Mouse (Mus musculus): Measurements from ENCODE around the gene Sfmbt1. TPM values are rescaled to one million over a fixed set of nuclear protein-coding genes. Genes with fewer than 3 reads are reported as not detected.

The Sfmbt1 gene
- polyA plus RNA-seq, 1 experiment from 2014 or later: 19.7 TPM

GRCm38 (mm10) chr14:30826174-30827140 lies 111.8 kb downstream of the Sfmbt1 start:
- Histone ChIP-seq H3K9me3 (replicated peaks; ENCODE audit: control insufficient read depth, low read length) (no peaks in the 10 kb centered on the region), H3K36me3 (ENCODE audit: control insufficient read depth, insufficient read depth, low read length) (no peaks in the 10 kb centered on the region), H3K27ac (ENCODE audit: low read depth, low read length) (no peak overlapping the region), H3K27me3 (replicated peaks; ENCODE audit: control insufficient read depth, insufficient read depth, low read length) (no peaks in the 10 kb centered on the region), H3K4me1 (ENCODE audit: control insufficient read depth, insufficient read depth, low read length) (peaks cover 8% of the 10 kb centered on the region), H3K4me3 (ENCODE audit: low read depth, low read length) (peak overlapping the region; percentile 84), H3K4me2 (ENCODE audit: low read length) (peak overlapping the region; percentile 75), H3K9ac (ENCODE audit: low read length) (peak overlapping the region; percentile 87)
- DNase-seq (ENCODE audit: low spot score) (no peak), ATAC-seq (peak; percentile 21)
- WGBS: 22% methylated on average over 17 of the region's 17 CpGs

DNA sequence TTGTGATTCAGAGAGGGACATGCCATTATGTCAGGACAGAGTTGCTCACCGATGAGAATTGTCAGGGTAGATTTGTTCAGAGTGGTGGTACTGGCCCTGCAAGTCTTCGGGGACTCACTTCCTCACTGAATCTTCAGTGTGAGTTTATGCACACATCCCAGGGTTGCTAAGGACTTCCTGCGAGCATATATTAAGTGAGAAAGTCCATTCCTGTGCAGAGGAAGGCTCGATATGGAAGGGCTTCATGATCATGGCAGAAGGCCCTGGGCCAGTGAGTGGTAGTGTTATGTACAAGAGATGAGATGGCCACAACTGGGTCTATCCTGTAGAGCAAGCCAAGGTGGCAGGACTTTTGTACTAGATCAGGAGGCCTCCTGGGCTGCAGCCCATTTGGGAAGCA lies 112.8 kb downstream of the Sfmbt1 start:
- no peaks in the 10 kb centered on the region for H3K36me3 ChIP-seq (ENCODE audit: control insufficient read depth, insufficient read depth, low read length)
- H3K4me1 ChIP-seq (ENCODE audit: control insufficient read depth, insufficient read depth, low read length): peaks cover 8% of the 10 kb centered on the region
- H3K27ac ChIP-seq (ENCODE audit: low read depth, low read length): no peak overlapping the region
- ATAC-seq: no peak
- no peak for DNase-seq (ENCODE audit: low spot score)
- WGBS: 83% methylated on average over 4 of the region's 4 CpGs
- H3K4me2 ChIP-seq (ENCODE audit: low read length): no peak overlapping the region
- H3K4me3 ChIP-seq (ENCODE audit: low read depth, low read length): no peak overlapping the region
- no peak overlapping the region for H3K9ac ChIP-seq (ENCODE audit: low read length)
- no peaks in the 10 kb centered on the region for H3K9me3 ChIP-seq (replicated peaks; ENCODE audit: control insufficient read depth, low read length)
- no peaks in the 10 kb centered on the region for H3K27me3 ChIP-seq (replicated peaks; ENCODE audit: control insufficient read depth, insufficient read depth, low read length)

DNA sequence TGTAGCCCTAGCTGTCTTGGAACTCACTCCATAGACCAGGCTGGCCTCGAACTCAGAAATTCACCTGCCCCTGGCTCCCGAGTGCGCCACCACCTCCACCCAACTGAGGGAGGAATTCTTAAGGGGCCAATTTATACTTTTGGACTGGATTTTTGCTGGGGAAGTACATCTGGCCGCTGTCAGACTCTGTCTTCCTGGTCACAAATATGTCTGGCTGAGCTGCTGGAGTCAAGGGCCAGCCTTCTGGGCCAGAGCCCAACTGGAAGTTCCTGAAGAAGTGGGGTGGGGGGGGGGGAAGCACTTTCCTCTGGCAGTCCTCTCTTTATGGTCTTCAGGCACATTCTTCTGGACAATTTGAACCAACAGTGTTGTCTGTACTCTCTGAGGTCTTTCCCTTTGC lies 113.4 kb downstream of the Sfmbt1 start:
- no peak for DNase-seq (ENCODE audit: low spot score)
- Histone ChIP-seq H3K4me3 (ENCODE audit: low read depth, low read length) (no peak overlapping the region), H3K9me3 (replicated peaks; ENCODE audit: control insufficient read depth, low read length) (no peaks in the 10 kb centered on the region), H3K9ac (ENCODE audit: low read length) (no peak overlapping the region), H3K36me3 (ENCODE audit: control insufficient read depth, insufficient read depth, low read length) (no peaks in the 10 kb centered on the region), H3K27me3 (replicated peaks; ENCODE audit: control insufficient read depth, insufficient read depth, low read length) (no peaks in the 10 kb centered on the region), H3K4me2 (ENCODE audit: low read length) (no peak overlapping the region), H3K4me1 (ENCODE audit: control insufficient read depth, insufficient read depth, low read length) (peaks cover 8% of the 10 kb centered on the region), H3K27ac (ENCODE audit: low read depth, low read length) (no peak overlapping the region)
- no peak for ATAC-seq
- 92% methylated on average over 4 of the region's 4 CpGs for WGBS

- no peak for DNase-seq (ENCODE audit: low spot score)
- no peak overlapping the region for H3K27ac ChIP-seq (ENCODE audit: low read depth, low read length)
- ATAC-seq: no peak
- no peak overlapping the region for H3K9ac ChIP-seq (ENCODE audit: low read length)
- H3K4me1 ChIP-seq (ENCODE audit: control insufficient read depth, insufficient read depth, low read length): peaks cover 8% of the 10 kb centered on the region
- no peaks in the 10 kb centered on the region for H3K36me3 ChIP-seq (ENCODE audit: control insufficient read depth, insufficient read depth, low read length)
- H3K4me2 ChIP-seq (ENCODE audit: low read length): no peak overlapping the region
- 84% methylated on average over 11 of the region's 11 CpGs for WGBS
- no peaks in the 10 kb centered on the region for H3K9me3 ChIP-seq (replicated peaks; ENCODE audit: control insufficient read depth, low read length)
- H3K27me3 ChIP-seq (replicated peaks; ENCODE audit: control insufficient read depth, insufficient read depth, low read length): no peaks in the 10 kb centered on the region
- no peak overlapping the region for H3K4me3 ChIP-seq (ENCODE audit: low read depth, low read length)
These were observed 114.2 kb downstream of the Sfmbt1 start for GRCm38 (mm10) chr14:30828635-30829460.

- no peak for ATAC-seq
- H3K9ac ChIP-seq (ENCODE audit: low read length): no peak overlapping the region
- DNase-seq (ENCODE audit: low spot score): no peak
- peaks cover 15% of the 10 kb centered on the region for H3K36me3 ChIP-seq (ENCODE audit: control insufficient read depth, insufficient read depth, low read length)
- H3K9me3 ChIP-seq (replicated peaks; ENCODE audit: control insufficient read depth, low read length): no peaks in the 10 kb centered on the region
- H3K4me2 ChIP-seq (ENCODE audit: low read length): no peak overlapping the region
- H3K4me3 ChIP-seq (ENCODE audit: low read depth, low read length): no peak overlapping the region
- 95% methylated on average over 14 of the region's 14 CpGs for WGBS
- no peaks in the 10 kb centered on the region for H3K4me1 ChIP-seq (ENCODE audit: control insufficient read depth, insufficient read depth, low read length)
- H3K27ac ChIP-seq (ENCODE audit: low read depth, low read length): no peak overlapping the region
- H3K27me3 ChIP-seq (replicated peaks; ENCODE audit: control insufficient read depth, insufficient read depth, low read length): no peaks in the 10 kb centered on the region
These were observed 122.9 kb downstream of the Sfmbt1 start for GRCm38 (mm10) chr14:30837416-30837996.

- Histone ChIP-seq H3K4me3 (ENCODE audit: low read depth, low read length) (no peak overlapping the region), H3K9me3 (replicated peaks; ENCODE audit: control insufficient read depth, low read length) (no peaks in the 10 kb centered on the region), H3K36me3 (ENCODE audit: control insufficient read depth, insufficient read depth, low read length) (0 out of 2 replicates have a peak, but pooled peaks cover 3% of the 10 kb centered on the region), H3K4me2 (ENCODE audit: low read length) (no peak overlapping the region), H3K27me3 (replicated peaks; ENCODE audit: control insufficient read depth, insufficient read depth, low read length) (no peaks in the 10 kb centered on the region), H3K4me1 (ENCODE audit: control insufficient read depth, insufficient read depth, low read length) (no peaks in the 10 kb centered on the region), H3K9ac (ENCODE audit: low read length) (no peak overlapping the region), H3K27ac (ENCODE audit: low read depth, low read length) (no peak overlapping the region)
- DNase-seq (ENCODE audit: low spot score) (no peak), ATAC-seq (no peak)
- 89% methylated on average over 3 of the region's 3 CpGs for WGBS
These were observed 129.1 kb downstream of the Sfmbt1 start for GRCm38 (mm10) chr14:30843701-30844100.

DNA sequence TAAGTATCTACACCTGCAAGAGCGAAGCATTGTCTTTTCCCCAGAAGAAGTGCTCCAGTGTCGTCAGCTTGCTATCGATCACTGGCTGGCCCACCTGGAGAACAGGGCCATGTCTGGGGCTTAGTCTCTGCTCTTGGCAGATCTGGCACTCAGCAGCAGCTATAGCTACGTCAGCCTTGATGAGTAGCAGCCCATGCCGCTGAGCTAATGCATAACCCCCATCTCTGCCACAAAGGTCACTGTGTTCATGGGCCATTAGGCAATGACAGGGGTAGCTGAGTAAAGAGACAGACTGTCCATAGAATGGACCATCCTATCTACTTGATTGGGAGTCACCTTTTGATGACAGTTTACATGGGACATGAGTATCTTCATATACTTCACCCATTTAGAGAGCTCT lies 135.9 kb downstream of the Sfmbt1 start:
- Histone ChIP-seq H3K9ac (ENCODE audit: low read length) (no peak overlapping the region), H3K36me3 (ENCODE audit: control insufficient read depth, insufficient read depth, low read length) (0 out of 2 replicates have a peak, but pooled peaks cover 2% of the 10 kb centered on the region), H3K27me3 (replicated peaks; ENCODE audit: control insufficient read depth, insufficient read depth, low read length) (no peaks in the 10 kb centered on the region), H3K9me3 (replicated peaks; ENCODE audit: control insufficient read depth, low read length) (no peaks in the 10 kb centered on the region), H3K4me3 (ENCODE audit: low read depth, low read length) (no peak overlapping the region), H3K27ac (ENCODE audit: low read depth, low read length) (no peak overlapping the region), H3K4me2 (ENCODE audit: low read length) (no peak overlapping the region), H3K4me1 (ENCODE audit: control insufficient read depth, insufficient read depth, low read length) (no peaks in the 10 kb centered on the region)
- WGBS: 94% methylated on average over 5 of the region's 5 CpGs
- ATAC-seq (no peak), DNase-seq (ENCODE audit: low spot score) (no peak)

- Histone ChIP-seq H3K27ac (ENCODE audit: low read depth, low read length) (no peak overlapping the region), H3K4me3 (ENCODE audit: low read depth, low read length) (no peak overlapping the region), H3K27me3 (replicated peaks; ENCODE audit: control insufficient read depth, insufficient read depth, low read length) (no peaks in the 10 kb centered on the region), H3K9ac (ENCODE audit: low read length) (no peak overlapping the region), H3K4me1 (ENCODE audit: control insufficient read depth, insufficient read depth, low read length) (no peaks in the 10 kb centered on the region), H3K36me3 (ENCODE audit: control insufficient read depth, insufficient read depth, low read length) (no peaks in the 10 kb centered on the region), H3K9me3 (replicated peaks; ENCODE audit: control insufficient read depth, low read length) (no peaks in the 10 kb centered on the region), H3K4me2 (ENCODE audit: low read length) (no peak overlapping the region)
- no peak for ATAC-seq
- DNase-seq (ENCODE audit: low spot score): no peak
- WGBS: 93% methylated on average over 5 of the region's 5 CpGs
These were observed 137.7 kb downstream of the Sfmbt1 start for GRCm38 (mm10) chr14:30852325-30852724.

All from forebrain, embryonic 14.5 days (tissue).